Mouse (Mus musculus) intestine, embryonic 15.5 days (tissue): ENCODE measurements around the gene Tspyl4. TPM values are rescaled to one million over a fixed set of nuclear protein-coding genes. Genes with fewer than 3 reads are reported as not detected.
A peak's percentile ranks its signal among the peaks of the same experiment; 100 is the strongest.

Source experiments
- ATAC-seq: fragments of 200-750 bp; cut with Nextera tagmentation; 2 replicates; pipeline ENCODE4 v1.8.0; 2017; ENCODE audit warnings: moderate TSS enrichment, moderate library complexity
- H3K27ac ChIP-seq: fragments of 300-500 bp; sonication (generic); 2 replicates; pipeline ENCODE4 v1.5.1; 2015; ENCODE audit warnings: mild to moderate bottlenecking, inconsistent platforms
- H3K27me3 ChIP-seq: fragments of 300-500 bp; sonication (generic); replicated peaks from 2 replicates; pipeline ENCODE4 v1.6.1; 2015; ENCODE audit warnings: inconsistent platforms
- H3K36me3 ChIP-seq: fragments of 300-500 bp; sonication (generic); 2 replicates; pipeline ENCODE4 v1.6.1; 2015; ENCODE audit warnings: inconsistent platforms
- H3K4me1 ChIP-seq: fragments of 300-500 bp; sonication (generic); replicated peaks from 2 replicates; pipeline ENCODE4 v1.6.1; 2015; ENCODE audit warnings: inconsistent platforms
- H3K4me2 ChIP-seq: fragments of 300-500 bp; sonication (generic); replicated peaks from 2 replicates; pipeline ENCODE4 v1.6.1; 2015; ENCODE audit warnings: mild to moderate bottlenecking, inconsistent platforms
- H3K4me3 ChIP-seq: fragments of 300-500 bp; sonication (generic); replicated peaks from 2 replicates; pipeline ENCODE4 v1.5.1; 2015; ENCODE audit warnings: inconsistent platforms
- H3K9ac ChIP-seq: fragments of 300-500 bp; sonication (generic); 2 replicates; pipeline ENCODE4 v1.6.1; 2015; ENCODE audit warnings: inconsistent platforms
- H3K9me3 ChIP-seq: fragments of 300-500 bp; sonication (generic); 2 replicates; pipeline ENCODE4 v1.6.1; 2016; ENCODE audit warnings: inconsistent platforms
- WGBS: fragments of 180-500 bp; shearing (Covaris S2); methylation state at CpG from one replicate; pipeline ENCODE4 v1.1.7; 2015; 5-methylcytosine and 5-hydroxymethylcytosine counted together
- polyA plus RNA-seq: library from polyadenylated mRNA; unstranded; fragments of >200 nt; fragmentation: Nextera tagmentation; extraction: Ambion mirVana; gene quantifications from 2 replicates; pipeline ENCODE4 v1.2.1, GENCODE M21; 2015

Tspyl4 gene
- polyA plus RNA-seq, 1 experiment from 2014 or later, result 18.8 TPM

GRCm38 (mm10) chr10:34296911-34297298, 337 bp upstream of the Tspyl4 start:
- peak overlapping the region; percentile 90 for H3K4me2 ChIP-seq
- H3K4me3 ChIP-seq, result peak overlapping the region; percentile 63
- no peaks in the 10 kb centered on the region for H3K27me3 ChIP-seq
- 2% methylated on average over 13 of the region's 13 CpGs for WGBS
- no peak overlapping the region for H3K27ac ChIP-seq
- 0 out of 2 replicates have a peak, but pooled peaks cover 4% of the 10 kb centered on the region for H3K4me1 ChIP-seq
- peak; percentile 29; the same call in 1 of the 2 replicates for ATAC-seq
- no peaks in the 10 kb centered on the region for H3K36me3 ChIP-seq
- H3K9ac ChIP-seq, result 0 out of 2 replicates have a peak overlapping the region, but pooled peaks have one; percentile 36
- no peaks in the 10 kb centered on the region for H3K9me3 ChIP-seq

- peak overlapping the region; percentile 61 for H3K9ac ChIP-seq
- H3K9me3 ChIP-seq, result no peaks in the 10 kb centered on the region
- no peak overlapping the region for H3K27ac ChIP-seq
- ATAC-seq, result no peak; the same call in 1 of the 2 replicates
- no peaks in the 10 kb centered on the region for H3K36me3 ChIP-seq
- peak overlapping the region; percentile 90 for H3K4me2 ChIP-seq
- no peaks in the 10 kb centered on the region for H3K27me3 ChIP-seq
- 45% methylated on average over 25 of the region's 25 CpGs for WGBS
- H3K4me3 ChIP-seq, result peak overlapping the region; percentile 63
- H3K4me1 ChIP-seq, result 0 out of 2 replicates have a peak, but pooled peaks cover 4% of the 10 kb centered on the region
Observed at GRCm38 (mm10) chr10:34297980-34298753, 925 bp downstream of the Tspyl4 start.

GRCm38 (mm10) chr10:34300368-34300767, 3.1 kb downstream of the Tspyl4 start:
- Histone ChIP-seq H3K4me2 (no peak overlapping the region; the same call in 1 of the 2 replicates), H3K27ac (no peak overlapping the region), H3K27me3 (no peaks in the 10 kb centered on the region), H3K9me3 (no peaks in the 10 kb centered on the region), H3K36me3 (no peaks in the 10 kb centered on the region), H3K9ac (no peak overlapping the region), H3K4me3 (no peak overlapping the region), H3K4me1 (0 out of 2 replicates have a peak, but pooled peaks cover 4% of the 10 kb centered on the region)
- WGBS, result 36% methylated on average over 5 of the region's 5 CpGs
- ATAC-seq, result no peak

- no peaks in the 10 kb centered on the region for H3K4me1 ChIP-seq
- H3K27me3 ChIP-seq, result no peaks in the 10 kb centered on the region
- no peaks in the 10 kb centered on the region for H3K36me3 ChIP-seq
- H3K27ac ChIP-seq, result no peak overlapping the region
- H3K9ac ChIP-seq, result no peak overlapping the region
- H3K4me3 ChIP-seq, result no peak overlapping the region
- no peak overlapping the region for H3K4me2 ChIP-seq
- H3K9me3 ChIP-seq, result no peaks in the 10 kb centered on the region
- no peak for ATAC-seq
Observed at GRCm38 (mm10) chr10:34307070-34307469, 9.8 kb downstream of the Tspyl4 start.

GRCm38 (mm10) chr10:34309915-34310685, 12.9 kb downstream of the Tspyl4 start:
- Histone ChIP-seq H3K27ac (no peak overlapping the region), H3K4me1 (no peaks in the 10 kb centered on the region), H3K9ac (no peak overlapping the region), H3K4me2 (no peak overlapping the region), H3K9me3 (no peaks in the 10 kb centered on the region), H3K36me3 (no peaks in the 10 kb centered on the region), H3K27me3 (no peaks in the 10 kb centered on the region), H3K4me3 (no peak overlapping the region)
- ATAC-seq, result no peak
- 90% methylated on average over 9 of the region's 9 CpGs for WGBS

- H3K36me3 ChIP-seq, result no peaks in the 10 kb centered on the region
- no peak overlapping the region for H3K9ac ChIP-seq
- H3K4me1 ChIP-seq, result no peaks in the 10 kb centered on the region
- no peak overlapping the region for H3K4me2 ChIP-seq
- no peak overlapping the region for H3K27ac ChIP-seq
- 77% methylated on average over 3 of the region's 3 CpGs for WGBS
- H3K27me3 ChIP-seq, result no peaks in the 10 kb centered on the region
- H3K4me3 ChIP-seq, result no peak overlapping the region
- ATAC-seq, result no peak
- no peaks in the 10 kb centered on the region for H3K9me3 ChIP-seq
Observed at GRCm38 (mm10) chr10:34312536-34312935, 15.3 kb downstream of the Tspyl4 start.

- Histone ChIP-seq H3K4me2 (no peak overlapping the region; the same call in 1 of the 2 replicates), H3K9ac (no peak overlapping the region), H3K9me3 (no peaks in the 10 kb centered on the region), H3K4me3 (no peak overlapping the region), H3K27ac (no peak overlapping the region), H3K27me3 (no peaks in the 10 kb centered on the region), H3K4me1 (no peaks in the 10 kb centered on the region), H3K36me3 (no peaks in the 10 kb centered on the region)
- WGBS, result 7% methylated on average over 3 of the region's 3 CpGs
- peak; percentile 76 for ATAC-seq
Observed at GRCm38 (mm10) chr10:34316571-34317216, 19.5 kb downstream of the Tspyl4 start.

GRCm38 (mm10) chr10:34317217-34317606, 20.0 kb downstream of the Tspyl4 start:
- H3K36me3 ChIP-seq, result no peaks in the 10 kb centered on the region
- no peak overlapping the region for H3K4me3 ChIP-seq
- peak; percentile 39; the same call in 1 of the 2 replicates for ATAC-seq
- H3K27me3 ChIP-seq, result no peaks in the 10 kb centered on the region
- no peak overlapping the region for H3K9ac ChIP-seq
- WGBS, result 25% methylated on average over 2 of the region's 2 CpGs
- H3K4me2 ChIP-seq, result no peak overlapping the region
- no peaks in the 10 kb centered on the region for H3K9me3 ChIP-seq
- H3K4me1 ChIP-seq, result no peaks in the 10 kb centered on the region
- H3K27ac ChIP-seq, result no peak overlapping the region

GRCm38 (mm10) chr10:34320809-34321208, 23.6 kb downstream of the Tspyl4 start:
- H3K27ac ChIP-seq, result no peak overlapping the region
- 73% methylated on average over 2 of the region's 2 CpGs for WGBS
- H3K27me3 ChIP-seq, result no peaks in the 10 kb centered on the region
- H3K4me3 ChIP-seq, result no peak overlapping the region
- no peaks in the 10 kb centered on the region for H3K9me3 ChIP-seq
- H3K4me2 ChIP-seq, result no peak overlapping the region
- H3K36me3 ChIP-seq, result no peaks in the 10 kb centered on the region
- no peak for ATAC-seq
- no peak overlapping the region for H3K9ac ChIP-seq
- no peaks in the 10 kb centered on the region for H3K4me1 ChIP-seq

GRCm38 (mm10) chr10:34326701-34327100, 29.5 kb downstream of the Tspyl4 start:
- no peak overlapping the region for H3K4me3 ChIP-seq
- no peaks in the 10 kb centered on the region for H3K4me1 ChIP-seq
- 18% methylated on average over 4 of the region's 4 CpGs for WGBS
- no peak for ATAC-seq
- no peak overlapping the region for H3K27ac ChIP-seq
- no peak overlapping the region for H3K9ac ChIP-seq
- H3K9me3 ChIP-seq, result no peaks in the 10 kb centered on the region
- H3K36me3 ChIP-seq, result no peaks in the 10 kb centered on the region
- H3K27me3 ChIP-seq, result no peaks in the 10 kb centered on the region
- no peak overlapping the region for H3K4me2 ChIP-seq

GRCm38 (mm10) chr10:34327144-34327543, 29.9 kb downstream of the Tspyl4 start:
- Histone ChIP-seq H3K4me3 (no peak overlapping the region), H3K36me3 (no peaks in the 10 kb centered on the region), H3K27me3 (no peaks in the 10 kb centered on the region), H3K9me3 (no peaks in the 10 kb centered on the region), H3K27ac (no peak overlapping the region), H3K4me1 (no peaks in the 10 kb centered on the region), H3K4me2 (no peak overlapping the region), H3K9ac (no peak overlapping the region)
- WGBS, result 67% methylated on average over 5 of the region's 5 CpGs
- ATAC-seq, result no peak

- ATAC-seq, result peak; percentile 66
- no peaks in the 10 kb centered on the region for H3K9me3 ChIP-seq
- 5% methylated on average over 2 of the region's 2 CpGs for WGBS
- H3K4me3 ChIP-seq, result no peak overlapping the region
- no peak overlapping the region for H3K27ac ChIP-seq
- no peaks in the 10 kb centered on the region for H3K36me3 ChIP-seq
- H3K9ac ChIP-seq, result no peak overlapping the region
- H3K4me1 ChIP-seq, result no peaks in the 10 kb centered on the region
- H3K27me3 ChIP-seq, result no peaks in the 10 kb centered on the region
- no peak overlapping the region for H3K4me2 ChIP-seq
Observed at GRCm38 (mm10) chr10:34328310-34328709, 31.1 kb downstream of the Tspyl4 start.
